Mouse (Mus musculus): ENCODE data around the gene Ftsj3. TPM values are rescaled to one million over a fixed set of nuclear protein-coding genes. Genes with fewer than 3 reads are reported as not detected.
"Not testable (repeated sequence)": the region's sequence is repeated elsewhere in the genome, so short reads cannot be mapped to it uniquely, and the experiment has no call there.

Gene Ftsj3
- total and polyA plus RNA-seq, 3 experiments, result 205 to 308 TPM; not detected in 1

DNA sequence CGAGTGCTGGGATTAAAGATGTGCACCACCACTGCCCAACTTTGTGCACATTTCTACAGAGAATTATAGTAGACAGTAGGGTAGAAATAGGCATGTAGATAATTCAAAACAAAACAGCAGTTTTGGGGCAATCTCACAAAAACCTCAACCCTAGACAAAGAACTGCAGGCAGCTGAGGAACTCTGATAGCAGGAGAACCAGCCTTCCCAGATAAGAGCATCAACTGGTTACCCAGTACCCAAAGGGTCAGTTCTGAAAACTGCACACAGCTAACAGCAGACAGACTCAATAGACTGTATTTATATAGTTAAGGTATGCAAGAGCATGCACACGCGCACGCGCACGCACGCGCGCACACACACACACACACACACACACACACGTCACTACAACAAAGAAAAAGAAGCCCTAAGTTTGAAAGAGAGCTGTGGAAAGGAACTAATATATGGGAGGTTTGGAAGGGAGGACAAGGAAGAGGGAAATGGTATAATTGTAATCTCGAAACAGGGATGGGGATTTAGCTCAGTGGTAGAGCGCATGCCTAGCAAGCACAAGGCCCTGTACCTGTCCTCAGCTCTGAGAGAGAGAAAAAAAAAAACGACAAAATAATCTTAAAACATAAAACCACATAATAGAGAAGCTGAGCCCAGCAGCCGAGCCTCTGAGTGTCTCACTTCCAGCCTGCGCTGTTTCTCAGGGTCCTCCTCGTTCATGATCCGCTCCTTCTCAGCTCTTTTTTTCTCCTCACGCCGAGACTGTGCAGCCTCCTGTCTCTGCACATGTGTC is 54.3 kb downstream of the Ftsj3 start (continued):
- TF ChIP-seq ETS1 (IDR thresholded peaks at IDR 0.05; ENCODE audit: low read depth, low read length), result peak; percentile 92
- peak; percentile 95 for TF ChIP-seq SIN3A (IDR thresholded peaks at IDR 0.05; ENCODE audit: low read length)
- TF ChIP-seq TBP (IDR thresholded peaks at IDR 0.05; ENCODE audit: low read depth, low read length), result peak; percentile 28; the same call in 1 of the 2 replicates
- no peak for TF ChIP-seq POLR2A (IDR thresholded peaks at IDR 0.05; ENCODE audit: control insufficient read depth in 1 of 2, insufficient read depth in 1 of 2, low read depth in 1 of 2, low read length in 2 of 2, poor library complexity in 1 of 2)
- TF ChIP-seq GATA1 (IDR thresholded peaks at IDR 0.05; ENCODE audit: low read depth, low read length), result peak; percentile 98
- 0 out of 2 replicates have a peak, but pooled peaks have one; percentile 14 for TF ChIP-seq CHD2 (IDR thresholded peaks at IDR 0.05; ENCODE audit: low read length)
- 0 out of 2 replicates have a peak, but pooled peaks have one; percentile 51 for TF ChIP-seq ZMIZ1 (IDR thresholded peaks at IDR 0.05; ENCODE audit: low read depth, low read length)
- TF ChIP-seq TCF12 (IDR thresholded peaks at IDR 0.05; ENCODE audit: low read depth, low read length), result peak; percentile 96
- TF ChIP-seq ZKSCAN1 (IDR thresholded peaks at IDR 0.05; ENCODE audit: low read depth, low read length), result no peak; the same call in 1 of the 2 replicates
- TF ChIP-seq POLR2AphosphoS2 (IDR thresholded peaks at IDR 0.05; ENCODE audit: low read length), result peak; percentile 15; the same call in 1 of the 2 replicates
- no peak; the same call in 1 of the 2 replicates for TF ChIP-seq ZC3H11A (IDR thresholded peaks at IDR 0.05; ENCODE audit: low read depth, low read length)
- peak; percentile 99 for TF ChIP-seq RCOR1 (IDR thresholded peaks at IDR 0.05; ENCODE audit: low read depth, low read length)
- TF ChIP-seq MXI1 (IDR thresholded peaks at IDR 0.05; ENCODE audit: low read depth, low read length), result peak; percentile 83
- peak; percentile 54 for TF ChIP-seq MAX (IDR thresholded peaks at IDR 0.05; ENCODE audit: low read length)
- 0 out of 2 replicates have a peak, but pooled peaks have one; percentile 27 for TF ChIP-seq MYC (IDR thresholded peaks at IDR 0.05; ENCODE audit: low read depth, low read length)
- TF ChIP-seq E2F4 (IDR thresholded peaks at IDR 0.05; ENCODE audit: borderline replicate concordance, low read depth, low read length), result no peak
- TF ChIP-seq GABPA (IDR thresholded peaks at IDR 0.05; ENCODE audit: low read depth, low read length), result no peak
- no peak for TF ChIP-seq POLR2AphosphoS5 (IDR thresholded peaks at IDR 0.05; ENCODE audit: borderline replicate concordance, low read depth, low read length)
- TF ChIP-seq ZNF384 (IDR thresholded peaks at IDR 0.05; ENCODE audit: low read depth, low read length), result 0 out of 2 replicates have a peak, but pooled peaks have one; percentile 28
- TF ChIP-seq NRF1 (IDR thresholded peaks at IDR 0.05; ENCODE audit: insufficient read depth, low read depth, low read length, poor library complexity, severe bottlenecking), result no peak

DNA sequence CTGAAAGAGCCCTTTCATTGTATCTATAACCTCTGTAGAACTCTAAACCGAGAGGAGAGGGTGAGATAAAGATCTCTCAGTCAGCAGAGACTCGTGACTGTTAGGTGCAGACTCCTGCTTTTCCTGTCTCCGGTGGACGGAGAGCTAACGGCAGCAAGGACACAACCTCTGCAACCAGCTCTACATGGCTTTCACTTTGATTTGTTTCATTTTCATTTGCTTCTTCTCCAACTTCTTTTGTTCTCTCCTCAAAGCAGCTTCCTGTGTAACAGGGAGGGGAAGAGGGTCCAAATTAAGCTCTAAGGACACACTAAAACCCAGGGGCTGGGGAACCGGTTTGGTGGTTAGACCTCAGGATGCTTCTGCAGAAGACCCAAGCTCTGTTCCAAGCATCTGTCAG is 55.1 kb downstream of the Ftsj3 start:
- TF ChIP-seq GATA1 (IDR thresholded peaks at IDR 0.05; ENCODE audit: low read depth, low read length) (0 out of 2 replicates have a peak, but pooled peaks have one; percentile 33), GABPA (IDR thresholded peaks at IDR 0.05; ENCODE audit: low read depth, low read length) (no peak), ETS1 (IDR thresholded peaks at IDR 0.05; ENCODE audit: low read depth, low read length) (no peak), ELF1 (IDR thresholded peaks at IDR 0.05; ENCODE audit: low read depth, low read length) (no peak), USF2 (IDR thresholded peaks at IDR 0.05; ENCODE audit: borderline replicate concordance in 1 of 2, insufficient read depth in 1 of 2, low read depth in 1 of 2, low read length in 2 of 2) (no peak), TCF12 (IDR thresholded peaks at IDR 0.05; ENCODE audit: low read depth, low read length) (no peak), RAD21 (IDR thresholded peaks at IDR 0.05; ENCODE audit: low read depth, low read length) (no peak), ZMIZ1 (IDR thresholded peaks at IDR 0.05; ENCODE audit: low read depth, low read length) (no peak)
- Histone ChIP-seq H3K9me3 (replicated peaks; ENCODE audit: insufficient read depth, low read length) (no peaks in the 10 kb centered on the region), H3K4me1 (ENCODE audit: control insufficient read depth in 1 of 2, insufficient read depth in 2 of 2, low read length in 2 of 2) (peaks cover 32 to 35% of the 10 kb centered on the region in 2 experiments), H3K4me3 (ENCODE audit: control insufficient read depth in 1 of 2, insufficient read depth in 1 of 2, low read depth in 2 of 2, low read length in 2 of 2) (no peak overlapping the region), H3K27me3 (ENCODE audit: control insufficient read depth in 1 of 2, insufficient read depth in 2 of 2, low read length in 2 of 2) (no peaks in the 10 kb centered on the region), H3K36me3 (ENCODE audit: control insufficient read depth in 1 of 2, insufficient read depth in 2 of 2, low read length in 2 of 2) (peaks cover 27 to 47% of the 10 kb centered on the region in 2 experiments), H3K9ac (ENCODE audit: control insufficient read depth, low read depth, low read length, poor library complexity, severe bottlenecking) (no peak overlapping the region), H3K27ac (ENCODE audit: control insufficient read depth, low read depth, low read length) (peak overlapping the region; percentile 44), H3K79me2 (ENCODE audit: control insufficient read depth, insufficient read depth, low read length, poor library complexity) (no peaks in the 10 kb centered on the region)
- DNase-seq (ENCODE audit: low read depth, low spot score), result no peak

DNA sequence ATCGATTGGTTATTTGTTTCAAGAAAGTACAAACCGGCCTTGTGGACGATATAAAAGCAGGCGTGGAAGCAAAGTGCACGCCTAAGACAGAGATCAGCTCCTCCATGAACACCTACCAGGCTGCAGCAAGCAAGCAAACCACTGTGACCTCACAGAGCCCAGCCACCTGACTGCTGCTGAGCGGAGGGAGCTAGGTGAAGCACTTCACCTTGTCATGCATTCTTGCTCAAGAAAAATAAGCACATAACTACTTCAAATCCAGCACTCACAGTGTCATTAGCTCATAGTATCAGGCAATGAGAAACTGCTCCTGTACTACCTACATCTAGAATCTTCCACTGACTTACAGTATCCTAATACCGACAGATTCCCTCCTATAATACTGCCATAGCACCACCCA is 55.9 kb downstream of the Ftsj3 start:
- H3K27me3 ChIP-seq (ENCODE audit: control insufficient read depth in 1 of 2, insufficient read depth in 2 of 2, low read length in 2 of 2); H3K9ac ChIP-seq (ENCODE audit: control insufficient read depth, low read depth, low read length, poor library complexity, severe bottlenecking); H3K9me3 ChIP-seq (replicated peaks; ENCODE audit: insufficient read depth, low read length); H3K79me2 ChIP-seq (ENCODE audit: control insufficient read depth, insufficient read depth, low read length, poor library complexity); H3K4me3 ChIP-seq (ENCODE audit: control insufficient read depth in 1 of 2, insufficient read depth in 1 of 2, low read depth in 2 of 2, low read length in 2 of 2); DNase-seq (ENCODE audit: low read depth, low spot score); H3K27ac ChIP-seq (ENCODE audit: control insufficient read depth, low read depth, low read length): not testable (repeated sequence)
- Histone ChIP-seq H3K36me3 (ENCODE audit: control insufficient read depth in 1 of 2, insufficient read depth in 2 of 2, low read length in 2 of 2) (peaks cover 24 to 47% of the 10 kb centered on the region in 2 experiments), H3K4me1 (ENCODE audit: control insufficient read depth in 1 of 2, insufficient read depth in 2 of 2, low read length in 2 of 2) (peaks cover 32 to 35% of the 10 kb centered on the region in 2 experiments)

Measured in MEL (cell line).